Mouse (Mus musculus) hindbrain, embryonic 16.5 days (tissue): Measurements from ENCODE around the gene Msi2. TPM values are rescaled to one million over a fixed set of nuclear protein-coding genes. Genes with fewer than 3 reads are reported as not detected.

Experiments
- ATAC-seq: fragments of 200-750 bp; cut with Nextera tagmentation; 2 replicates; pipeline ENCODE4 v1.8.0; 2017; ENCODE audit warnings: moderate TSS enrichment, moderate library complexity
- H3K27ac ChIP-seq: fragments of 300-500 bp; sonication (generic); 2 replicates; pipeline ENCODE4 v1.5.1; 2014; ENCODE audit warnings: low read depth, mild to moderate bottlenecking, control low read depth, low read length, moderate library complexity
- H3K27me3 ChIP-seq: fragments of 300-500 bp; sonication (generic); replicated peaks from 2 replicates; pipeline ENCODE4 v1.6.1; 2014; ENCODE audit warnings: low read length; ENCODE audit not compliant: control insufficient read depth, insufficient read depth
- H3K36me3 ChIP-seq: fragments of 300-500 bp; sonication (generic); 2 replicates; pipeline ENCODE4 v1.6.1; 2014; ENCODE audit warnings: mild to moderate bottlenecking, low read length, moderate library complexity, mixed read lengths; ENCODE audit not compliant: control insufficient read depth, insufficient read depth
- H3K4me1 ChIP-seq: fragments of 300-500 bp; sonication (generic); 2 replicates; pipeline ENCODE4 v1.6.1; 2014; ENCODE audit warnings: low read depth, low read length; ENCODE audit not compliant: control insufficient read depth, insufficient read depth
- H3K4me2 ChIP-seq: fragments of 300-500 bp; sonication (generic); 2 replicates; pipeline ENCODE4 v1.6.1; 2014; ENCODE audit warnings: mild to moderate bottlenecking, low read length, control low read depth, moderate library complexity
- H3K4me3 ChIP-seq: fragments of 300-500 bp; sonication (generic); 2 replicates; pipeline ENCODE4 v1.5.1; 2014; ENCODE audit warnings: mild to moderate bottlenecking, low read length, control low read depth, moderate library complexity
- H3K9ac ChIP-seq: fragments of 300-500 bp; sonication (generic); 2 replicates; pipeline ENCODE4 v1.6.1; 2014; ENCODE audit warnings: low read depth, mild to moderate bottlenecking, control low read depth, low read length, moderate library complexity
- H3K9me3 ChIP-seq: fragments of 300-500 bp; sonication (generic); 2 replicates; pipeline ENCODE4 v1.6.1; 2014; ENCODE audit warnings: mild to moderate bottlenecking, low read length, moderate library complexity; ENCODE audit not compliant: control insufficient read depth
- WGBS: fragments of 180-500 bp; shearing (Covaris S2); extraction: QIAGEN DNeasy Blood & Tissue Kit; methylation state at CpG from one replicate; pipeline ENCODE4 v1.1.7; 2014; 5-methylcytosine and 5-hydroxymethylcytosine counted together
- polyA plus RNA-seq: library from polyadenylated mRNA; unstranded; fragments of >200 nt; fragmentation: Nextera tagmentation; extraction: Ambion mirVana; gene quantifications from 2 replicates; pipeline ENCODE4 v1.2.1, GENCODE M21; 2015

Gene Msi2
- polyA plus RNA-seq, 1 experiment from 2014 or later: 31.0 TPM

DNA sequence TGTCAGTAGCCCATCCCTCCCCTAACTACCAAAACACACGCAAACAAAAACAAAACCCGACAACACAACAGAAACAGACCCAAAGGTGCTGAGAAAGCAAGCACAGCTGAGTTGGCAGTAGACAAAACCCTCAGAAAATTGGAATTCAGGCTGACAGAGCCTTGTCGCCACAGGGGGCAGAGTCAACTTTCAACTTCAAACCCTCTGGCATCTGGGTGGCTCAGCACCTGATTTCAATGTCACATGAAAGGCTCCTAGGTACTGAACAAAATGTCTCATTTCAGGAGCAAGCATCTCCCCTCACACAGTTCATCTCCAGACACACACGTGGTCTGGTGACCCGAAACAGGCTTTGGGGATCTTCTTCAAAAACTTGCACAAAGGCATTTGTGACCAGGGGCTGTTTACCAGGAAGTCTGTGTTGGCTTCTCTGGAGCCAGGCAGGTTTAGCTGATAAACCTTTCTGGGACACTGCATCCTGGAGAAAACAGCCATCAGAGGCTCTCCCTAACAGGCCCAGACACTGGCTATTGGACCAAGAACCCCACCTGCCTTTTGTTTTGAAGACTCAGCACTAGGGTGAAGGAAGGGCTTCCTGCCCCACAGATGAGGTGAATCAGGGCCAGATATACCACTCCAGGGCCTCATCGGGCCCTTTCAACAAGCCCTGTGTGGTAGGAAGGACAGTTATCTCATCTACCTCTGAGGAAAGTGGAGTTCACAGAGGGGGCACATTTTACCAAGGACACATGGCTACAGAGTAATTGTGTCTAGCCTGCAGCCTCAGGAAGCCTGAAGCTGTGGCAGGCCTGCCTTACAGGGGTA lies 168.0 kb downstream of the Msi2 start:
- Histone ChIP-seq H3K9me3 (no peaks in the 10 kb centered on the region), H3K4me3 (no peak overlapping the region), H3K27me3 (no peaks in the 10 kb centered on the region), H3K9ac (no peak overlapping the region), H3K36me3 (no peaks in the 10 kb centered on the region), H3K4me2 (no peak overlapping the region), H3K4me1 (peaks cover 77% of the 10 kb centered on the region), H3K27ac (peak overlapping the region; percentile 74)
- no peak for ATAC-seq
- WGBS: 45% methylated on average over 6 of the region's 6 CpGs

DNA sequence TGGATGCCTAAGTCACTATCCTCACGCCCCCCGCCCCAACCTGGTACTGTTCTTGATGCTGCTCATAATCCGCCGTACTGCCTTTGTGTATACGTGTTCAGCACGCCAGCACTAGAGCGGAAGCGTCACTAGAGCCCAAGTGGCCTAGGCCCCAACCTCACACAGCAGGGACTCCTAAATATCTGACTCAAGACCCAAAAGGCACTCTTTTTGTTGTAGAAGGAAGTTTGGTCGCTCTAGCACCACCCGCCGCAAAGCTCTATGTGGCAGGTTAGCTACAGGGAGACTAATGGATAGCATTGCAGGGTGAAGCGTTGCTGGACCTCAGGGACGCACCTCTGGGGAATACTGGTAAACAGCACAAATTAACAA lies 168.8 kb downstream of the Msi2 start:
- 0 out of 2 replicates have a peak, but pooled peaks have one; percentile 2 for ATAC-seq
- 79% methylated on average over 13 of the region's 13 CpGs for WGBS
- H3K4me1 ChIP-seq: peaks cover 69% of the 10 kb centered on the region

GRCm38 (mm10) chr11:88548832-88549528 lies 169.3 kb downstream of the Msi2 start:
- no peak overlapping the region for H3K4me2 ChIP-seq
- WGBS: 62% methylated on average over 6 of the region's 6 CpGs
- ATAC-seq: 0 out of 2 replicates have a peak, but pooled peaks have one; percentile 6

More for the DNA sequence above, 168.8 kb downstream of the Msi2 start:
- H3K9ac ChIP-seq: no peak overlapping the region
- H3K9me3 ChIP-seq: no peaks in the 10 kb centered on the region
- H3K36me3 ChIP-seq: no peaks in the 10 kb centered on the region
- no peak overlapping the region for H3K4me2 ChIP-seq
- H3K4me3 ChIP-seq: no peak overlapping the region
- H3K27ac ChIP-seq: peak overlapping the region; percentile 40
- no peaks in the 10 kb centered on the region for H3K27me3 ChIP-seq

DNA sequence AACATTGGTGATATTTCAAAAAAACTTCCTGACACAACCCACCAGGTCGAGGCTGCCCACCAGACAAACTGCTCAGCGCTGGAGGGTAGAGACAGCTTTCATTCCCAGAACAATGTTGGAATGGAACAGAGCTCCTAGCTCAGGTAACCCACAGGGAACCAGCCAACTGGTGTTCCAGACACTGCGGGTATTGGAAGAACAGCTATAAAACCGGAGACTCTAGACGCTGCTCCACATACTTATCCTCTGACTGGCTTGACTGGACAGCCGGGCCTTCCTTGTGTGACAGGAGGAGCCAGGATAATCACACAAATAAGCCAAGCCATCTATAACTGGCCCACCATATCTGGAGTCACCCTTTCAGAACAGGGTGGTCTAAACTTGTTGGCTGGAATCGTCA lies 169.9 kb downstream of the Msi2 start:
- H3K9ac ChIP-seq: no peak overlapping the region
- no peak overlapping the region for H3K4me3 ChIP-seq
- no peaks in the 10 kb centered on the region for H3K27me3 ChIP-seq
- H3K36me3 ChIP-seq: no peaks in the 10 kb centered on the region
- H3K4me2 ChIP-seq: no peak overlapping the region
- H3K4me1 ChIP-seq: peaks cover 67% of the 10 kb centered on the region
- no peaks in the 10 kb centered on the region for H3K9me3 ChIP-seq
- WGBS: 69% methylated on average over 7 of the region's 7 CpGs
- H3K27ac ChIP-seq: 0 out of 2 replicates have a peak overlapping the region, but pooled peaks have one; percentile 29
- no peak for ATAC-seq

More at GRCm38 (mm10) chr11:88548832-88549528, 169.3 kb downstream of the Msi2 start:
- Histone ChIP-seq H3K27ac (peak overlapping the region; percentile 40), H3K4me1 (peaks cover 67% of the 10 kb centered on the region), H3K36me3 (no peaks in the 10 kb centered on the region), H3K27me3 (no peaks in the 10 kb centered on the region), H3K9ac (no peak overlapping the region), H3K9me3 (no peaks in the 10 kb centered on the region), H3K4me3 (no peak overlapping the region)

DNA sequence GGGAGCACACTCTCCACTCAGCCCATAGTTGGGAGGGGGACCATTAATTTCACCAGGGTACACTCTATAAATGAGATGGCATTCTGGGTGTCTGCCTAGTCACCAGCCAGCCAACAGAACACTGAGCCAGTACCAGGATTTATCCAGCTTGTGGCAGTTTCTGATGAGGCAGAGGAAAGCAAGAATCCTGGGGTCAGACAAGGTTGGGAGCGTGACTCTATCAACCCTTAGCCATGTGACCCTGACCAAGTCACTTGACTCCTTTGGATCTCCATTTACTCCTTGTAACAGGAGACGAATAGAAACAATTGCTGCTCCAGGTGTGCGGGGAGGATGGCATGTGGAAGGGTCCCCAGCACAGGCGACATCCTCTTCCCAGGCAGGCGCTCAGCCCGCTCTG lies 174.5 kb downstream of the Msi2 start:
- Histone ChIP-seq H3K4me2 (no peak overlapping the region), H3K9me3 (no peaks in the 10 kb centered on the region), H3K36me3 (no peaks in the 10 kb centered on the region), H3K9ac (no peak overlapping the region; the same call in 1 of the 2 replicates), H3K4me1 (peaks cover 56% of the 10 kb centered on the region), H3K4me3 (no peak overlapping the region), H3K27ac (0 out of 2 replicates have a peak overlapping the region, but pooled peaks have one; percentile 5), H3K27me3 (no peaks in the 10 kb centered on the region)
- WGBS: 80% methylated on average over 6 of the region's 6 CpGs
- ATAC-seq: no peak

- Histone ChIP-seq H3K9me3 (no peaks in the 10 kb centered on the region), H3K9ac (no peak overlapping the region), H3K27ac (peak overlapping the region; percentile 59; the same call in 1 of the 2 replicates), H3K4me2 (no peak overlapping the region), H3K4me3 (no peak overlapping the region), H3K4me1 (peaks cover 57% of the 10 kb centered on the region), H3K27me3 (no peaks in the 10 kb centered on the region), H3K36me3 (no peaks in the 10 kb centered on the region)
- no peak for ATAC-seq
- 33% methylated on average over 3 of the region's 3 CpGs for WGBS
These were observed 175.5 kb downstream of the Msi2 start for GRCm38 (mm10) chr11:88542817-88543216.

GRCm38 (mm10) chr11:88541666-88542639 lies 176.4 kb downstream of the Msi2 start:
- no peak overlapping the region for H3K4me2 ChIP-seq
- H3K27me3 ChIP-seq: no peaks in the 10 kb centered on the region
- no peak overlapping the region for H3K9ac ChIP-seq
- no peak overlapping the region for H3K4me3 ChIP-seq
- no peak for ATAC-seq
- peaks cover 56% of the 10 kb centered on the region for H3K4me1 ChIP-seq
- H3K9me3 ChIP-seq: no peaks in the 10 kb centered on the region
- WGBS: 78% methylated on average over 15 of the region's 15 CpGs
- peak overlapping the region; percentile 59; the same call in 1 of the 2 replicates for H3K27ac ChIP-seq
- no peaks in the 10 kb centered on the region for H3K36me3 ChIP-seq

DNA sequence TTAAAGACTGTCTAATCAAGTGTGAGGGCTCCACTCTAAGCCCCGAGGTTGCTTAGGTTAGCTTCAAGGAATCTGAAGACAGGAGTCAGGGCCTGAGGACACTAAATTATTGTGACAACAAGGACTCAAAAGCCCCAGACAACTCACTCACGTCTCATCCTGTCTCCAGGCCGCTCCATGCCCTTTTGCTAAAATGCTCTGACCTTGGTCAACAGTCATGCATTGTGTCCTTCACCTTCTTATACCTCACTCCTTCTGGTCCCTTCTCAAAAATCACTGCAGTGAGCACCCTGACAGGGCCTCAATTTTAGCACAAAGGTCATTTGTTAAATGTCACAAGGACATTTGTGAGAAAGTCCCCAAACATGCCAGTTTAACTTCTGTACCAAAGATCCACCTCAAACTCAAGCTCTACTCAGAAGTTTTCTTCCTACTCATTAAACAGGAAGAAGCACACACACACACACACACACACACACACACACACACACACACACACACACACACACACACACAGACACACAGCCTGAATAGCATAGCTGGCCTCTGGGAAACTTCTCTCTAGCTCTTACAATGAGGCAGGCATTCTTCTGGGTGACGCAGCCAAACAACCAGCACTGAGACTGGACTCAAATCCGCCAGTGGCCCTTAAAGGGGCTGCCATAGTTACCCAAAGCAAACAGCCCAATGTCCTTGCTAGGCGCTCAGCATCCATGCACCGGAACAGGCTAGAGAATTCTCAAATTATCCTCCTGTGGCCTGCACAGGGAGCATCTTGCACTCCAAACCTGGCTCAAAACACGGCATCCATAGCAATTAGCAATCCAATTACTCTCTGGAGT lies 178.5 kb downstream of the Msi2 start:
- no peak overlapping the region for H3K9ac ChIP-seq
- peak overlapping the region; percentile 71 for H3K27ac ChIP-seq
- 31% methylated on average over 8 of the region's 8 CpGs for WGBS
- no peak overlapping the region for H3K4me3 ChIP-seq
- no peak overlapping the region for H3K4me2 ChIP-seq
- H3K36me3 ChIP-seq: no peaks in the 10 kb centered on the region
- peaks cover 60% of the 10 kb centered on the region for H3K4me1 ChIP-seq
- H3K9me3 ChIP-seq: no peaks in the 10 kb centered on the region
- no peaks in the 10 kb centered on the region for H3K27me3 ChIP-seq
- ATAC-seq: no peak
